Mouse (Mus musculus) limb, embryonic 13.5 days (tissue): ENCODE measurements around the gene P4ha1. TPM values are rescaled to one million over a fixed set of nuclear protein-coding genes. Genes with fewer than 3 reads are reported as not detected.

Source experiments
- ATAC-seq: fragments of 200-750 bp; cut with Nextera tagmentation; 2 replicates; pipeline ENCODE4 v1.8.0; 2017; ENCODE audit warnings: low read depth, moderate number of reproducible peaks, moderate TSS enrichment; ENCODE audit not compliant: low FRiP score
- H3K27ac ChIP-seq: fragments of 300-500 bp; sonication (generic); 2 replicates; pipeline ENCODE4 v1.5.1; 2015; ENCODE audit warnings: inconsistent platforms, mild to moderate bottlenecking, moderate library complexity
- H3K27me3 ChIP-seq: fragments of 300-500 bp; sonication (generic); 2 replicates; pipeline ENCODE4 v1.6.1; 2015; ENCODE audit warnings: mild to moderate bottlenecking, inconsistent platforms
- H3K36me3 ChIP-seq: fragments of 300-500 bp; sonication (generic); 2 replicates; pipeline ENCODE4 v1.6.1; 2015; ENCODE audit warnings: inconsistent platforms, mild to moderate bottlenecking, moderate library complexity
- H3K4me1 ChIP-seq: fragments of 300-500 bp; sonication (generic); 2 replicates; pipeline ENCODE4 v1.6.1; 2015; ENCODE audit warnings: inconsistent platforms
- H3K4me2 ChIP-seq: fragments of 300-500 bp; sonication (generic); replicated peaks from 2 replicates; pipeline ENCODE4 v1.6.1; 2015; ENCODE audit warnings: inconsistent platforms, mild to moderate bottlenecking, moderate library complexity
- H3K4me3 ChIP-seq: fragments of 300-500 bp; sonication (generic); 2 replicates; pipeline ENCODE4 v1.5.1; 2015; ENCODE audit warnings: moderate library complexity, mild to moderate bottlenecking, inconsistent platforms
- H3K9ac ChIP-seq: fragments of 300-500 bp; sonication (generic); 2 replicates; pipeline ENCODE4 v1.6.1; 2015; ENCODE audit warnings: mild to moderate bottlenecking, inconsistent platforms
- H3K9me3 ChIP-seq: fragments of 300-500 bp; sonication (generic); 2 replicates; pipeline ENCODE4 v1.6.1; 2016; ENCODE audit warnings: inconsistent platforms
- WGBS: fragments of 180-500 bp; shearing (Covaris S2); methylation state at CpG from one replicate; pipeline ENCODE4 v1.1.7; 2015; 5-methylcytosine and 5-hydroxymethylcytosine counted together
- polyA plus RNA-seq: library from polyadenylated mRNA; unstranded; fragments of >200 nt; fragmentation: Nextera tagmentation; extraction: Ambion mirVana; gene quantifications from 2 replicates; pipeline ENCODE4 v1.2.1, GENCODE M21; 2015

The P4ha1 gene
- polyA plus RNA-seq, 1 experiment from 2014 or later: 116 TPM

GRCm38 (mm10) chr10:59354120-59354519 is 31.0 kb downstream of the P4ha1 start:
- H3K9ac ChIP-seq: no peak overlapping the region
- peaks cover 75% of the 10 kb centered on the region for H3K36me3 ChIP-seq
- H3K4me1 ChIP-seq: no peaks in the 10 kb centered on the region
- no peaks in the 10 kb centered on the region for H3K9me3 ChIP-seq
- no peak overlapping the region for H3K4me2 ChIP-seq
- no peak overlapping the region for H3K4me3 ChIP-seq
- ATAC-seq: no peak
- no peak overlapping the region for H3K27ac ChIP-seq
- no peaks in the 10 kb centered on the region for H3K27me3 ChIP-seq
- 88% methylated on average over 12 of the region's 12 CpGs for WGBS

- Histone ChIP-seq H3K36me3 (peaks cover 78% of the 10 kb centered on the region), H3K4me2 (no peak overlapping the region), H3K9ac (no peak overlapping the region), H3K27me3 (no peaks in the 10 kb centered on the region), H3K27ac (no peak overlapping the region), H3K4me1 (no peaks in the 10 kb centered on the region), H3K4me3 (no peak overlapping the region), H3K9me3 (no peaks in the 10 kb centered on the region)
- WGBS: 70% methylated on average over 8 of the region's 8 CpGs
- ATAC-seq: no peak
These were observed 31.9 kb downstream of the P4ha1 start for GRCm38 (mm10) chr10:59355020-59355419.

DNA sequence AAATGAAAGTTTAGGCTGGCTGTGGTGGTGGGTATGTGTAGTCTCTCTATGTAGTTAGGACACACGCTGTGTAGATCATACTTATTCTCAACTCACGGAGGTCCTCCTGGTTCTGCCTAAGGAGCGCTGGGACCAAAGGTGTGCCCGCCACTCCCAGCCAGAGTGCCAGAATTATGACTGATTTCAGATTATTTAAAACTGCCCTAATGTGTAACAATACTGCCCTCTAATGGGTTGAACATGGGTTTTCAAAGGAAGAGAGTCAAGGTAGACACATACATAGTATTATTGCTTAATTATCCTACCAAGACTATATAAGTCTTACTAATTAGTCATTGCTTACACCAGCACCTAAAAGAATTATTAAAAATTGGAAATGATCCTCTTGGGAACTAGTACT is 35.6 kb downstream of the P4ha1 start:
- H3K9ac ChIP-seq: no peak overlapping the region
- H3K27me3 ChIP-seq: no peaks in the 10 kb centered on the region
- H3K4me1 ChIP-seq: no peaks in the 10 kb centered on the region
- peaks cover 74% of the 10 kb centered on the region for H3K36me3 ChIP-seq
- 89% methylated on average over 4 of the region's 4 CpGs for WGBS
- ATAC-seq: no peak
- no peak overlapping the region for H3K27ac ChIP-seq
- H3K4me3 ChIP-seq: no peak overlapping the region
- no peak overlapping the region for H3K4me2 ChIP-seq
- H3K9me3 ChIP-seq: no peaks in the 10 kb centered on the region

GRCm38 (mm10) chr10:59363208-59363607 is 40.1 kb downstream of the P4ha1 start:
- Histone ChIP-seq H3K4me3 (no peak overlapping the region), H3K36me3 (peaks cover 91% of the 10 kb centered on the region), H3K27ac (no peak overlapping the region), H3K9me3 (no peaks in the 10 kb centered on the region), H3K9ac (no peak overlapping the region), H3K4me1 (0 out of 2 replicates have a peak, but pooled peaks cover 8% of the 10 kb centered on the region), H3K4me2 (no peak overlapping the region), H3K27me3 (no peaks in the 10 kb centered on the region)
- 85% methylated on average over 2 of the region's 2 CpGs for WGBS
- ATAC-seq: no peak

DNA sequence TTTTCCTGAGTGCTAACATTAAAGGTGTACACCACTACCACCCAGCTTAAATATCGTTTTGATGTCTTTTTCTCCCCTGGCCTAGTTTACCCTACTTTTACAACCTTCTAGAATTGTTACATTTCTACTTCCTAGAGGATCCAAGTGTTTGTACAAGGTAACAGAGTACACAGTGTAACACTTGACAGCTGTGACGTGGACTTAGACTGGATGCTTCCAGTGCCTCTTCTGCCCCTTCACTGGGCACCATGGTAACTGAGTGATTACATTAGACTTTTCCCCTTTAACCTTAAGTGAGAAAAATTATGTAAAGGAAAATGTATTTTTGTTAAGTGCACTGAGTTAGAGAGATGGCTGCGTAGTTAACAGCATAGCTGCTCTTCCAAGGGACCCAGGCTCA is 41.5 kb downstream of the P4ha1 start:
- ATAC-seq: no peak
- Histone ChIP-seq H3K4me3 (no peak overlapping the region), H3K36me3 (peaks cover 93% of the 10 kb centered on the region), H3K9me3 (no peaks in the 10 kb centered on the region), H3K27ac (no peak overlapping the region), H3K27me3 (no peaks in the 10 kb centered on the region), H3K4me2 (no peak overlapping the region), H3K9ac (no peak overlapping the region), H3K4me1 (0 out of 2 replicates have a peak, but pooled peaks cover 8% of the 10 kb centered on the region)
- 94% methylated on average over 3 of the region's 3 CpGs for WGBS

DNA sequence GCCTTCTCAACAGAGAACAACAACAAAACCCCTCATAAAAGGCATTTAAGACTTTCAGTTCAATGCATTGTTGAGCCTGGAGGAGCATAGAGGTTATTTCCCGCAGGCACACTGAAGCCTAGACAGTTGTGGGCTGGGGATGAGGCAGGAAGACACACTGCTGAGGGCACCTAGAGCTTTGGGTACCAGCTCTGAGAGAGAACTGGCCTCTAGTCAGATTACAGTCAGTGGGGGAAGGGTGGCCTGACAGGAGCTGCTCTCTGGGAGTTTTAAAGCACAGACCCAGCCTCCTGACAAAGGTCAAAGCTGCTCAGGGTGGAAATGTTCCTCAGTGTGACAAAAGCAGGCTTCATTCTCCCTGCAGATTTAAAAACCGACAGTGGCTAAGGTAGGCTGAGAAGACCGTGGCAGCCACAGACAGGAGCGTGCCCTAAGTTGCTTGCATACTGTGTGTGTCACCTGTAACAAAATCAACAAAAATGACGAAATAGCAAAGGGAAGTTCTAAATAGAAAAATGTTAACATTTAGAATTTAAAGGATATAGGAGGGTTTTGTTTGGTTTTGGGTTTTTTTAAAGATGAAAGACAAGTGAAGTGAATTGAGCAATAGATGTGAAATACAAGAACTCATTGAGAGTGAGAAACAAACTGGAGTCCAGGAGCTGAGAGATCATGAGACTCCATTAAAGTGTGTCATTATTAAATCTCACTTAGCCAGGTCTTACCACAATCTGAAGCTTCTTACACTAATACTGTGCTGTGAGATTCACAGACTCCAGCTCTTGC is 42.9 kb downstream of the P4ha1 start:
- no peaks in the 10 kb centered on the region for H3K9me3 ChIP-seq
- 86% methylated on average over 5 of the region's 5 CpGs for WGBS
- H3K27ac ChIP-seq: no peak overlapping the region
- no peak overlapping the region for H3K4me3 ChIP-seq
- H3K4me1 ChIP-seq: 0 out of 2 replicates have a peak, but pooled peaks cover 8% of the 10 kb centered on the region
- ATAC-seq: no peak
- H3K27me3 ChIP-seq: no peaks in the 10 kb centered on the region
- H3K4me2 ChIP-seq: no peak overlapping the region
- no peak overlapping the region for H3K9ac ChIP-seq
- H3K36me3 ChIP-seq: peaks cover 97% of the 10 kb centered on the region

DNA sequence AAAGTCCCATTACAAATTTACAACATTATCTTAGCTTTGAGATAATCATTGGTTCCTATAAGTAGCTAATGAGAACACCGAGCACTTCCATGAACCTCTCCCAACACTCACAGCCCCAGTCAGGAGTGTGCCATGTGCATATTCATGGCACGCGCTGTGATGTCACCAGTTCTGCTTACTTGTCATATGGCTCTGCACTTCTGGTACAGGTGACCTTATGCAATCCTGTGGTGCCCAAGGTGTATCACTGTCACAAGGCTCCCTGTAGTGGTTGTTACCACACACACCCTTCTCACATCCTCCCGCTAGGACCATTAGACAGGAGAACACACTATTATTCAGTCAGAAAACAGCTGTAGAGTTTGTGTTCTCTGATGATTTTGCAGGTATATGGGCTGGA is 43.6 kb downstream of the P4ha1 start:
- ATAC-seq: no peak
- peaks cover 97% of the 10 kb centered on the region for H3K36me3 ChIP-seq
- 98% methylated on average over 4 of the region's 4 CpGs for WGBS

DNA sequence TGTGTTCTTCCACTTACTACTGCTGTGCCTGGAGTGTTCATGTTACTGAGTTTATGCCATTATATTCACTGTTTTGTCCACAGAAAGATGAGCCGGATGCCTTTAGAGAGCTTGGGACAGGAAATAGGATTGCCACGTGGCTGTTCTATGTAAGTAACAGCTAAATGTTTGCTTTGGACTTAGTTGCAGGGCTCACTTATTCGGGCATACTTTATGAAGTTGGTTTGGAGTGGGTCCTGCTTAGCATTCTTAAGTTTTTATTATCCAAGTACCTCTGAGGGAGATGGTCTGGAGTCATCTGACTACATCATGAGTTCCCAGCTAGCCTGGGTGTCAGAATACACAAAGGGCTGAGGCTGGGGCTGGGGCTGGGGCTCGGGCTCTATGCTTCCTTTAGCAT is 44.1 kb downstream of the P4ha1 start:
- H3K9ac ChIP-seq: no peak overlapping the region

More for the DNA sequence above, 43.6 kb downstream of the P4ha1 start:
- Histone ChIP-seq H3K9ac (no peak overlapping the region), H3K4me2 (no peak overlapping the region), H3K27ac (no peak overlapping the region), H3K9me3 (no peaks in the 10 kb centered on the region), H3K4me3 (no peak overlapping the region), H3K27me3 (no peaks in the 10 kb centered on the region), H3K4me1 (0 out of 2 replicates have a peak, but pooled peaks cover 8% of the 10 kb centered on the region)

DNA sequence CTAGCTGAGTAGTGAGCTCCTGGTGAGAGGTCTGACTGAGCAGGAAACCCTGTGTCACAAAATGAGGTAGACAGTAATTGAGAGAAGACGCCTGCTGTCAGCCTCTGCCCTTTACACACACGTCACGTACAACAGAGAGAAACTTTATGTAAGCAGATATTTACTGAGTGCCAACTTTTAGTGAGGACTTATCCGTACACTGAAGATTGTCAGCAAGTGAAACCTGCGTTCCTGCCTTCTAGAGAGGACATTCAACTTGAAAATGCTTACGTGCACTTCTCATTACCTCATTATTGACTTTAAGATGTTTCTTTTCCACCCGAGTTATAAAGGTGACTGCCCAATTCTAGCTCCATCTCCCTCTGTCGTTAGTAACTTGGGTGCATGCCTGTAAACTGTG is 45.6 kb downstream of the P4ha1 start:
- WGBS: 85% methylated on average over 8 of the region's 8 CpGs
- H3K9me3 ChIP-seq: no peaks in the 10 kb centered on the region
- no peaks in the 10 kb centered on the region for H3K27me3 ChIP-seq
- ATAC-seq: no peak
- H3K4me2 ChIP-seq: no peak overlapping the region
- no peak overlapping the region for H3K9ac ChIP-seq
- peaks cover 94% of the 10 kb centered on the region for H3K36me3 ChIP-seq
- H3K4me3 ChIP-seq: no peak overlapping the region
- no peak overlapping the region for H3K27ac ChIP-seq
- 0 out of 2 replicates have a peak, but pooled peaks cover 8% of the 10 kb centered on the region for H3K4me1 ChIP-seq

More for the DNA sequence above, 44.1 kb downstream of the P4ha1 start:
- Histone ChIP-seq H3K4me3 (no peak overlapping the region), H3K27me3 (no peaks in the 10 kb centered on the region), H3K4me1 (0 out of 2 replicates have a peak, but pooled peaks cover 8% of the 10 kb centered on the region), H3K4me2 (no peak overlapping the region), H3K36me3 (peaks cover 95% of the 10 kb centered on the region), H3K9me3 (no peaks in the 10 kb centered on the region), H3K27ac (no peak overlapping the region)
- 80% methylated on average over 4 of the region's 4 CpGs for WGBS
- ATAC-seq: no peak

- 93% methylated on average over 9 of the region's 9 CpGs for WGBS
- no peak overlapping the region for H3K9ac ChIP-seq
These were observed 46.3 kb downstream of the P4ha1 start for GRCm38 (mm10) chr10:59369426-59369825.

GRCm38 (mm10) chr10:59377906-59378305 is 54.8 kb downstream of the P4ha1 start:
- Histone ChIP-seq H3K9ac (no peak overlapping the region), H3K27me3 (no peaks in the 10 kb centered on the region), H3K36me3 (peaks cover 27% of the 10 kb centered on the region), H3K4me2 (no peak overlapping the region), H3K4me1 (no peaks in the 10 kb centered on the region), H3K4me3 (no peak overlapping the region), H3K9me3 (no peaks in the 10 kb centered on the region), H3K27ac (no peak overlapping the region)
- WGBS: 81% methylated on average over 10 of the region's 10 CpGs
- no peak for ATAC-seq

More at GRCm38 (mm10) chr10:59369426-59369825, 46.3 kb downstream of the P4ha1 start:
- Histone ChIP-seq H3K4me3 (no peak overlapping the region), H3K27ac (no peak overlapping the region), H3K36me3 (peaks cover 94% of the 10 kb centered on the region), H3K9me3 (no peaks in the 10 kb centered on the region), H3K27me3 (no peaks in the 10 kb centered on the region), H3K4me2 (no peak overlapping the region), H3K4me1 (0 out of 2 replicates have a peak, but pooled peaks cover 8% of the 10 kb centered on the region)
- no peak for ATAC-seq

GRCm38 (mm10) chr10:59378728-59379127 is 55.6 kb downstream of the P4ha1 start:
- Histone ChIP-seq H3K4me2 (no peak overlapping the region), H3K9ac (no peak overlapping the region), H3K27me3 (no peaks in the 10 kb centered on the region), H3K4me3 (no peak overlapping the region), H3K4me1 (no peaks in the 10 kb centered on the region), H3K27ac (no peak overlapping the region), H3K36me3 (peaks cover 20% of the 10 kb centered on the region), H3K9me3 (no peaks in the 10 kb centered on the region)
- WGBS: 92% methylated on average over 4 of the region's 4 CpGs
- ATAC-seq: no peak

DNA sequence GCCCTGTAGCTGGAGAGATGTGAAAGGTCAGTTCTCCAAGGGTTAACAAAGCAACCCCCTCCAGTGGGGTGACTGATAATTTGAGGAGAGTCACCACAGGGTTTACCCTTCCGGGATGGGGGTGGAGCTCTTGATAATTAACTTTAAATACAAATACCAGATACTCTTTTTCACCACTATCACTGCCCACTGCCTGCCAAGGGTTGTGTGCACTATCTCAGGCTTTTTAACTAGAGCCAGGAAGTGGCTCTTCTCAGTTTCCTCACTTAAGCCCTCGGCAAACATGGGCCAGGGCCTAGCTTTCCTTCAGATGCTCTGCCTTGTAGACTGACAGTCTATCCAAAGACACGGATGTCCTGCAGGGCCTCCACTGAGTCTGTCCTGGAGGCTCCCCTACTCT is 56.8 kb downstream of the P4ha1 start:
- Histone ChIP-seq H3K27me3 (no peaks in the 10 kb centered on the region), H3K4me2 (no peak overlapping the region), H3K36me3 (peaks cover 8% of the 10 kb centered on the region), H3K9ac (no peak overlapping the region), H3K4me3 (no peak overlapping the region), H3K27ac (no peak overlapping the region), H3K9me3 (no peaks in the 10 kb centered on the region), H3K4me1 (no peaks in the 10 kb centered on the region)
- ATAC-seq: no peak
- 54% methylated on average over 3 of the region's 3 CpGs for WGBS
